Mouse (Mus musculus) frontal cortex, adult (tissue): ENCODE results near the gene Amz1.

Experiments
- ATAC-seq: cut with Nextera tagmentation; 2 replicates; pipeline ENCODE4 v1.9.2; 2017; ENCODE audit warnings: mild to moderate bottlenecking, moderate library complexity, mixed read lengths; ENCODE audit not compliant: low TSS enrichment

Gene Amz1

GRCm38 (mm10) chr5:140801782-140802181 lies 77.9 kb downstream of the Amz1 start:
- ATAC-seq, result no peak

GRCm38 (mm10) chr5:140806252-140806651 lies 82.3 kb downstream of the Amz1 start:
- ATAC-seq, result no peak

GRCm38 (mm10) chr5:140806939-140807338 lies 83.0 kb downstream of the Amz1 start:
- no peak for ATAC-seq
